Mouse (Mus musculus): ENCODE measurements around the gene Faap24. TPM values are rescaled to one million over a fixed set of nuclear protein-coding genes. Genes with fewer than 3 reads are reported as not detected.

Faap24 gene
- polyA plus RNA-seq, 1 experiment from 2014 or later, result 21.7 TPM

GRCm38 (mm10) chr7:35362253-35362652, 34.4 kb downstream of the Faap24 start:
- no peaks in the 10 kb centered on the region for H3K9me3 ChIP-seq
- no peaks in the 10 kb centered on the region for H3K4me1 ChIP-seq
- no peak for ATAC-seq (ENCODE audit: low FRiP score, low read depth)
- 76% methylated on average over 5 of the region's 5 CpGs for WGBS
- H3K9ac ChIP-seq (replicated peaks), result no peak overlapping the region
- no peak overlapping the region for H3K27ac ChIP-seq (replicated peaks)
- no peaks in the 10 kb centered on the region for H3K36me3 ChIP-seq
- H3K4me2 ChIP-seq (replicated peaks), result no peak overlapping the region
- H3K27me3 ChIP-seq, result no peaks in the 10 kb centered on the region
- H3K4me3 ChIP-seq, result no peak overlapping the region

- ATAC-seq (ENCODE audit: low FRiP score, low read depth), result no peak
- Histone ChIP-seq H3K27ac (replicated peaks) (no peak overlapping the region), H3K4me2 (replicated peaks) (no peak overlapping the region), H3K9me3 (no peaks in the 10 kb centered on the region), H3K9ac (replicated peaks) (no peak overlapping the region), H3K4me1 (no peaks in the 10 kb centered on the region), H3K4me3 (no peak overlapping the region), H3K27me3 (no peaks in the 10 kb centered on the region), H3K36me3 (no peaks in the 10 kb centered on the region)
- WGBS, result 89% methylated on average over 12 of the region's 12 CpGs
Observed at GRCm38 (mm10) chr7:35357621-35358020, 39.0 kb downstream of the Faap24 start.

- H3K27me3 ChIP-seq, result no peaks in the 10 kb centered on the region
- H3K4me3 ChIP-seq, result no peak overlapping the region
- no peak overlapping the region for H3K27ac ChIP-seq (replicated peaks)
- 89% methylated on average over 5 of the region's 5 CpGs for WGBS
- H3K4me2 ChIP-seq (replicated peaks), result no peak overlapping the region
- H3K9ac ChIP-seq (replicated peaks), result no peak overlapping the region
- no peaks in the 10 kb centered on the region for H3K9me3 ChIP-seq
- ATAC-seq (ENCODE audit: low FRiP score, low read depth), result no peak
- H3K4me1 ChIP-seq, result no peaks in the 10 kb centered on the region
- H3K36me3 ChIP-seq, result no peaks in the 10 kb centered on the region
Observed at GRCm38 (mm10) chr7:35355303-35355872, 41.2 kb downstream of the Faap24 start.

- Histone ChIP-seq H3K4me3 (no peak overlapping the region), H3K4me1 (no peaks in the 10 kb centered on the region), H3K36me3 (no peaks in the 10 kb centered on the region), H3K9ac (replicated peaks) (no peak overlapping the region), H3K27ac (replicated peaks) (no peak overlapping the region), H3K4me2 (replicated peaks) (no peak overlapping the region), H3K27me3 (no peaks in the 10 kb centered on the region), H3K9me3 (no peaks in the 10 kb centered on the region)
- ATAC-seq (ENCODE audit: low FRiP score, low read depth), result no peak
- 95% methylated on average over 15 of the region's 15 CpGs for WGBS
Observed at GRCm38 (mm10) chr7:35353306-35353705, 43.3 kb downstream of the Faap24 start.

- no peak overlapping the region for H3K4me3 ChIP-seq
- H3K27me3 ChIP-seq, result no peaks in the 10 kb centered on the region
- no peaks in the 10 kb centered on the region for H3K4me1 ChIP-seq
- H3K27ac ChIP-seq (replicated peaks), result no peak overlapping the region
- ATAC-seq (ENCODE audit: low FRiP score, low read depth), result no peak
- H3K9ac ChIP-seq (replicated peaks), result no peak overlapping the region
- no peaks in the 10 kb centered on the region for H3K9me3 ChIP-seq
- no peaks in the 10 kb centered on the region for H3K36me3 ChIP-seq
- H3K4me2 ChIP-seq (replicated peaks), result no peak overlapping the region
- WGBS, result 92% methylated on average over 3 of the region's 3 CpGs
Observed at GRCm38 (mm10) chr7:35351155-35351554, 45.5 kb downstream of the Faap24 start.

- no peaks in the 10 kb centered on the region for H3K36me3 ChIP-seq
- no peaks in the 10 kb centered on the region for H3K9me3 ChIP-seq
- 95% methylated on average over 8 of the region's 8 CpGs for WGBS
- H3K27me3 ChIP-seq, result no peaks in the 10 kb centered on the region
- no peaks in the 10 kb centered on the region for H3K4me1 ChIP-seq
- no peak for ATAC-seq (ENCODE audit: low FRiP score, low read depth)
- no peak overlapping the region for H3K9ac ChIP-seq (replicated peaks)
- no peak overlapping the region for H3K27ac ChIP-seq (replicated peaks)
- no peak overlapping the region for H3K4me3 ChIP-seq
- no peak overlapping the region for H3K4me2 ChIP-seq (replicated peaks)
Observed at GRCm38 (mm10) chr7:35349886-35350684, 46.6 kb downstream of the Faap24 start.

GRCm38 (mm10) chr7:35349022-35349421, 47.6 kb downstream of the Faap24 start:
- WGBS, result 87% methylated on average over 4 of the region's 4 CpGs
- H3K4me1 ChIP-seq, result no peaks in the 10 kb centered on the region
- no peak overlapping the region for H3K9ac ChIP-seq (replicated peaks)

GRCm38 (mm10) chr7:35347918-35348700, 48.5 kb downstream of the Faap24 start:
- Histone ChIP-seq H3K9ac (replicated peaks) (no peak overlapping the region), H3K27ac (replicated peaks) (no peak overlapping the region), H3K9me3 (no peaks in the 10 kb centered on the region), H3K4me2 (replicated peaks) (no peak overlapping the region), H3K4me3 (no peak overlapping the region), H3K27me3 (no peaks in the 10 kb centered on the region), H3K4me1 (no peaks in the 10 kb centered on the region), H3K36me3 (no peaks in the 10 kb centered on the region)
- 80% methylated on average over 17 of the region's 18 CpGs for WGBS
- ATAC-seq (ENCODE audit: low FRiP score, low read depth), result no peak

More at GRCm38 (mm10) chr7:35349022-35349421, 47.6 kb downstream of the Faap24 start:
- Histone ChIP-seq H3K27me3 (no peaks in the 10 kb centered on the region), H3K4me3 (no peak overlapping the region), H3K9me3 (no peaks in the 10 kb centered on the region), H3K27ac (replicated peaks) (no peak overlapping the region), H3K4me2 (replicated peaks) (no peak overlapping the region), H3K36me3 (no peaks in the 10 kb centered on the region)
- no peak for ATAC-seq (ENCODE audit: low FRiP score, low read depth)

GRCm38 (mm10) chr7:35344785-35345330, 51.8 kb downstream of the Faap24 start:
- Histone ChIP-seq H3K9ac (replicated peaks) (no peak overlapping the region), H3K27me3 (no peaks in the 10 kb centered on the region), H3K4me1 (no peaks in the 10 kb centered on the region), H3K4me3 (no peak overlapping the region), H3K27ac (replicated peaks) (no peak overlapping the region), H3K36me3 (no peaks in the 10 kb centered on the region), H3K4me2 (replicated peaks) (no peak overlapping the region), H3K9me3 (no peaks in the 10 kb centered on the region)
- 94% methylated on average over 5 of the region's 5 CpGs for WGBS
- no peak for ATAC-seq (ENCODE audit: low FRiP score, low read depth)

GRCm38 (mm10) chr7:35342498-35342897, 54.1 kb downstream of the Faap24 start:
- H3K4me2 ChIP-seq (replicated peaks), result no peak overlapping the region
- ATAC-seq (ENCODE audit: low FRiP score, low read depth), result no peak
- no peaks in the 10 kb centered on the region for H3K27me3 ChIP-seq
- no peaks in the 10 kb centered on the region for H3K9me3 ChIP-seq
- WGBS, result 79% methylated on average over 4 of the region's 4 CpGs
- no peak overlapping the region for H3K27ac ChIP-seq (replicated peaks)
- H3K36me3 ChIP-seq, result no peaks in the 10 kb centered on the region
- no peaks in the 10 kb centered on the region for H3K4me1 ChIP-seq
- no peak overlapping the region for H3K4me3 ChIP-seq
- H3K9ac ChIP-seq (replicated peaks), result no peak overlapping the region
